Mouse (Mus musculus) CH12.LX (cell line): ENCODE measurements at regions not wholly inside any gene's neighbourhood (a gene's known extent, or its start where the extent isn't known, plus 50 kb on each side); places are given as distances from the start of the nearest gene placed in this dataset.

ENCODE experiments used
- DNase-seq: peaks from one replicate; pipeline ENCODE4 v3.0.0-alpha.2; 2013; ENCODE audit errors: extremely low read depth
- H3K27ac ChIP-seq: 2 replicates; pipeline ENCODE4 v1.5.1; 2012; ENCODE audit warnings: low read depth, mild to moderate bottlenecking, control low read depth, moderate library complexity; ENCODE audit not compliant: insufficient read depth
- H3K27me3 ChIP-seq: replicated peaks from 2 replicates; pipeline ENCODE3; 2012; ENCODE audit warnings: inconsistent platforms
- H3K36me3 ChIP-seq, 2 experiments: replicated peaks in 1 of 2; 2 replicates each; pipeline versions ENCODE3 to v1.6.1; 2012; ENCODE audit warnings: inconsistent platforms in 1 of 2, low read length in 1 of 2, mild to moderate bottlenecking in 1 of 2, mixed read lengths in 1 of 2, moderate library complexity in 1 of 2; ENCODE audit not compliant: control insufficient read depth in 1 of 2, insufficient read depth in 1 of 2
- H3K4me1 ChIP-seq, 2 experiments: 2 replicates each; pipeline ENCODE4 v1.6.1; 2012; ENCODE audit warnings: inconsistent platforms in 1 of 2, moderate library complexity in 1 of 2; ENCODE audit not compliant: insufficient read depth in 2 of 2, control insufficient read depth in 1 of 2
- H3K4me2 ChIP-seq: 2 replicates; pipeline ENCODE4 v1.6.1; 2012; ENCODE audit warnings: low read depth, mild to moderate bottlenecking, control low read depth; ENCODE audit not compliant: poor library complexity, insufficient read depth, severe bottlenecking
- H3K4me3 ChIP-seq, 3 experiments: fragments of 150-350 bp in 1 of 3; sonication (generic) in 1 of 3; replicated peaks in 1 of 3; 2 replicates each; pipeline versions ENCODE3 to v1.5.1; 2011 to 2012; ENCODE audit warnings: low read depth in 2 of 3, low read length in 2 of 3, mild to moderate bottlenecking in 2 of 3, moderate library complexity in 2 of 3, control low read depth in 1 of 3, improper control_type of control experiment in 1 of 3, inconsistent platforms in 1 of 3, mixed read lengths in 1 of 3; ENCODE audit not compliant: poor library complexity in 1 of 3
- H3K79me2 ChIP-seq: replicated peaks from 2 replicates; pipeline ENCODE4 v1.6.1; 2012; ENCODE audit warnings: mild to moderate bottlenecking, moderate library complexity; ENCODE audit not compliant: control insufficient read depth, poor library complexity, insufficient read depth, severe bottlenecking; ENCODE audit errors: extremely low read depth
- H3K9ac ChIP-seq: 2 replicates; pipeline ENCODE4 v1.6.1; 2012; ENCODE audit warnings: low read depth, mild to moderate bottlenecking, control low read depth, moderate library complexity; ENCODE audit not compliant: insufficient read depth
- H3K9me3 ChIP-seq: replicated peaks from 2 replicates; pipeline ENCODE3; 2012; ENCODE audit warnings: low read length, inconsistent platforms, mixed read lengths
- BHLHE40 ChIP-seq: IDR thresholded peaks from 2 replicates; pipeline ENCODE4 v1.6.1; 2011; ENCODE audit warnings: mild to moderate bottlenecking, low read depth, low read length, improper control_type of control experiment
- CHD1 ChIP-seq: IDR thresholded peaks from 2 replicates; pipeline ENCODE4 v1.6.1; 2012; ENCODE audit warnings: low read depth, low read length, improper control_type of control experiment, inconsistent platforms
- CHD2 ChIP-seq: IDR thresholded peaks from 2 replicates; pipeline ENCODE4 v1.6.1; 2011; ENCODE audit warnings: low read length, improper control_type of control experiment
- CTCF ChIP-seq, 2 experiments: IDR thresholded peaks in 1 of 2; conservative IDR thresholded peaks in 1 of 2; 2 replicates each; pipeline ENCODE4 v1.5.1; 2011 to 2012; ENCODE audit warnings: low read depth in 2 of 2, low read length in 2 of 2, improper control_type of control experiment in 1 of 2, inconsistent platforms in 1 of 2, mild to moderate bottlenecking in 1 of 2, moderate library complexity in 1 of 2
- E2F4 ChIP-seq: IDR thresholded peaks from 2 replicates; pipeline ENCODE4 v1.6.1; 2011; ENCODE audit warnings: low read depth, low read length, improper control_type of control experiment; ENCODE audit not compliant: insufficient replicate concordance
- ELF1 ChIP-seq: IDR thresholded peaks from 2 replicates; pipeline ENCODE4 v1.6.1; 2014; ENCODE audit warnings: low read depth, mild to moderate bottlenecking, inconsistent platforms, low read length, improper control_type of control experiment
- EP300 ChIP-seq: IDR thresholded peaks from 2 replicates; pipeline ENCODE4 v1.6.1; 2011; ENCODE audit warnings: low read length, improper control_type of control experiment
- GABPA ChIP-seq: IDR thresholded peaks from 2 replicates; pipeline ENCODE4 v1.6.1; 2012; ENCODE audit warnings: low read depth, low read length, improper control_type of control experiment, inconsistent platforms; ENCODE audit not compliant: insufficient replicate concordance
- IRF4 ChIP-seq: IDR thresholded peaks from 2 replicates; pipeline ENCODE4 v1.6.1; 2014; ENCODE audit warnings: low read depth, mild to moderate bottlenecking, inconsistent platforms, low read length, improper control_type of control experiment
- JUN ChIP-seq: IDR thresholded peaks from 2 replicates; pipeline ENCODE4 v1.6.1; 2011; ENCODE audit warnings: low read depth, mild to moderate bottlenecking, low read length, improper control_type of control experiment, moderate library complexity; ENCODE audit not compliant: insufficient read depth
- MAX ChIP-seq: IDR thresholded peaks from 2 replicates; pipeline ENCODE4 v1.6.1; 2011; ENCODE audit warnings: low read length, improper control_type of control experiment
- MAZ ChIP-seq: IDR thresholded peaks from 2 replicates; pipeline ENCODE4 v1.6.1; 2012; ENCODE audit warnings: low read depth, mild to moderate bottlenecking, inconsistent platforms, low read length, improper control_type of control experiment, moderate library complexity
- MEF2A ChIP-seq: IDR thresholded peaks from 2 replicates; pipeline ENCODE4 v1.6.1; 2014; ENCODE audit warnings: low read depth, mild to moderate bottlenecking, inconsistent platforms, low read length, improper control_type of control experiment, borderline replicate concordance
- MXI1 ChIP-seq: IDR thresholded peaks from 2 replicates; pipeline ENCODE4 v1.6.1; 2011; ENCODE audit warnings: mild to moderate bottlenecking, low read depth, low read length, improper control_type of control experiment
- MYC ChIP-seq: IDR thresholded peaks from 2 replicates; pipeline ENCODE4 v1.6.1; 2011; ENCODE audit warnings: low read depth, mild to moderate bottlenecking, improper control_type of control experiment, low read length
- NELFE ChIP-seq: IDR thresholded peaks from 2 replicates; pipeline ENCODE4 v1.6.1; 2011; ENCODE audit warnings: low read depth, low read length, improper control_type of control experiment
- PAX5 ChIP-seq: IDR thresholded peaks from 2 replicates; pipeline ENCODE4 v1.6.1; 2012; ENCODE audit warnings: low read length, inconsistent platforms, mixed read lengths
- POLR2A ChIP-seq: IDR thresholded peaks from 2 replicates; pipeline ENCODE4 v1.6.1; 2011; ENCODE audit warnings: low read depth, mild to moderate bottlenecking, improper control_type of control experiment, low read length
- POLR2AphosphoS2 ChIP-seq: IDR thresholded peaks from 2 replicates; pipeline ENCODE4 v1.6.1; 2011; ENCODE audit warnings: low read depth, low read length, improper control_type of control experiment
- RAD21 ChIP-seq: IDR thresholded peaks from 2 replicates; pipeline ENCODE4 v1.6.1; 2011; ENCODE audit warnings: low read depth, mild to moderate bottlenecking, low read length, improper control_type of control experiment, moderate library complexity
- RCOR1 ChIP-seq: conservative IDR thresholded peaks from 2 replicates; pipeline ENCODE4 v1.6.1; 2012; ENCODE audit warnings: low read depth, mild to moderate bottlenecking, inconsistent platforms, low read length, improper control_type of control experiment
- SIN3A ChIP-seq: IDR thresholded peaks from 2 replicates; pipeline ENCODE4 v1.6.1; 2012; ENCODE audit warnings: low read length, improper control_type of control experiment, inconsistent platforms
- SMC3 ChIP-seq: IDR thresholded peaks from 2 replicates; pipeline ENCODE4 v1.6.1; 2011; ENCODE audit warnings: low read depth, low read length, improper control_type of control experiment
- TCF12 ChIP-seq: IDR thresholded peaks from 2 replicates; pipeline ENCODE4 v1.6.1; 2014; ENCODE audit warnings: low read depth, mild to moderate bottlenecking, inconsistent platforms, low read length, improper control_type of control experiment
- USF1 ChIP-seq: IDR thresholded peaks from 2 replicates; pipeline ENCODE4 v1.6.1; 2014; ENCODE audit warnings: low read depth, mild to moderate bottlenecking, inconsistent platforms, low read length, improper control_type of control experiment
- ZKSCAN1 ChIP-seq: IDR thresholded peaks from 2 replicates; pipeline ENCODE4 v1.6.1; 2012; ENCODE audit warnings: low read depth, inconsistent platforms, low read length, improper control_type of control experiment, borderline replicate concordance
- dilution Hi-C: fragments of 300-500 bp; cut with MboI; formaldehyde crosslinking; loops from 2 replicates; pipeline ENCODE4 v1.14.3; 2020; ENCODE audit warnings: low sequenced_read_pairs; ENCODE audit not compliant: extremely low pct_unique_long_range_greater_than_20kb, extremely low pct_ligation_motif_present
- in situ Hi-C: fragments of 300-500 bp; cut with MboI; formaldehyde crosslinking; loops from 3 replicates; pipeline ENCODE4 v1.14.3; 2019; ENCODE audit warnings: low sequenced_read_pairs, low pct_ligation_motif_present, low pct_unique_long_range_greater_than_20kb, mixed read lengths

DNA sequence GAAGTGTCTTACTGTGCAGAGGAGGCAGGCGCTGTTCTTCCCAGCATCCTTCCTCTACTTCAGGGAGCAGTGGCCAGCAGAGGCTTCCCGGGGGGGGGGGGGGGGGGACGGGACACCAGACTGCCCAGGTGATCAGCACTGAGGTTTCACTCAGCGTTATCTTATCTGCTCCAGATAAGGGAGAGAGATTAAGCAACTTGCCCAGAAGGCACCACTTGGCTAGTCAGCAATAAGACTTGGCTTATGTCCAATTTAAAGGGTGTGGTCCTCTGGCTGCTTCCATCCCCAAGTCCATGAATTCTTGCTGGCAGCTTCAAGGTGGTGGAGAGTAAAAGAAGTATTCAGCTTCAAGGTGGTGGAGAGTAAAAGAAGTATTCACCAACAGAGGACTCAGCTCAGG lies 108.9 kb upstream of the Ptch1 start:
- DNase-seq, result no peak
- H3K27me3 ChIP-seq, result no peaks in the 10 kb centered on the region
- no peak overlapping the region for H3K9ac ChIP-seq
- peaks cover 13 to 19% of the 10 kb centered on the region in 2 experiments for H3K4me1 ChIP-seq
- in situ Hi-C loops (no loop called here), dilution Hi-C loops (no loop called here)
- no peaks in the 10 kb centered on the region for H3K79me2 ChIP-seq
- no peak overlapping the region for H3K27ac ChIP-seq
- no peak for TF ChIP-seq MEF2A
- no peak for TF ChIP-seq RCOR1
- TF ChIP-seq EP300, result no peak
- TF ChIP-seq ZKSCAN1, result no peak
- TF ChIP-seq POLR2A, result no peak
- no peak for TF ChIP-seq TCF12
- no peak for TF ChIP-seq JUN
- no peak for TF ChIP-seq RAD21
- TF ChIP-seq IRF4, result no peak
- no peak for TF ChIP-seq POLR2AphosphoS2
- no peak for TF ChIP-seq CHD1
- no peak for TF ChIP-seq MAX
- TF ChIP-seq MAZ, result no peak
- no peaks in the 10 kb centered on the region for H3K36me3 ChIP-seq
- H3K4me2 ChIP-seq, result no peak overlapping the region
- H3K9me3 ChIP-seq, result no peaks in the 10 kb centered on the region
- H3K4me3 ChIP-seq, result no peak overlapping the region

DNA sequence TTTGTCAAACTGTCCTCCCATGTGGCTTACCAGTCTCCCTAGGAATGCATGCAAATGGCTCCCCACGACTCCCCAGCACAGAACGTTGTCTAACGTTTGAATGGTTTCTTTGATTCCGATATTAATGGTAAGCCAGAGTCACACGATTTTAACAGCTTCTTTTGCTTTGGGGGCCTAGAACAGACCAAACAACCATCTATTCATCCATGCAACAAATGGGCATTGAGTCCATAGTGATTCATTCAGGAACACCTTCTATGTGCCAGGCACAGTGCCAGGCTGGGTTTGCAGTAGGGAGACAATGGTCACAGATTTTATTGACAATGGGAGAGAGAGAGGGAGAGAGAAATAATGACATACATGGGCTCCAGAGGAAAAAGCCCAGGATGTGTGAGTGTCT lies 118.6 kb upstream of the Ptch1 start:
- Histone ChIP-seq H3K9me3 (no peaks in the 10 kb centered on the region), H3K79me2 (no peaks in the 10 kb centered on the region), H3K27ac (no peak overlapping the region), H3K9ac (no peak overlapping the region), H3K27me3 (no peaks in the 10 kb centered on the region), H3K4me3 (no peak overlapping the region), H3K36me3 (no peaks in the 10 kb centered on the region), H3K4me1 (peaks cover 3 to 5% of the 10 kb centered on the region in 2 experiments; a peak in 3 of 4 replicates), H3K4me2 (no peak overlapping the region)
- no peak for DNase-seq
- dilution Hi-C loops (no loop called here), in situ Hi-C loops (no loop called here)
- TF ChIP-seq MXI1, result no peak

- H3K4me3 ChIP-seq, result no peak overlapping the region
- dilution Hi-C loops, result no loop called here
Observed at GRCm38 (mm10) chr13:63693636-63694035, 120.2 kb upstream of the Ptch1 start.

More at GRCm38 (mm10) chr13:63693636-63694035, 120.2 kb upstream of the Ptch1 start:
- Histone ChIP-seq H3K4me2 (no peak overlapping the region), H3K36me3 (no peaks in the 10 kb centered on the region), H3K27ac (no peak overlapping the region), H3K9ac (no peak overlapping the region), H3K27me3 (no peaks in the 10 kb centered on the region), H3K79me2 (no peaks in the 10 kb centered on the region), H3K4me1 (peaks cover 3 to 5% of the 10 kb centered on the region in 2 experiments; a peak in 3 of 4 replicates), H3K9me3 (no peaks in the 10 kb centered on the region)
- no peak for TF ChIP-seq SIN3A
- no peak for TF ChIP-seq POLR2A
- TF ChIP-seq POLR2AphosphoS2, result no peak
- TF ChIP-seq JUN, result no peak
- no peak for TF ChIP-seq SMC3
- no peak for TF ChIP-seq E2F4
- TF ChIP-seq CHD2, result no peak
- no peak for TF ChIP-seq NELFE
- TF ChIP-seq MYC, result no peak
- TF ChIP-seq GABPA, result no peak
- TF ChIP-seq BHLHE40, result no peak
- no peak for TF ChIP-seq USF1
- TF ChIP-seq TCF12, result no peak
- TF ChIP-seq ZKSCAN1, result no peak
- TF ChIP-seq ELF1, result no peak
- no peak for TF ChIP-seq MXI1
- no peak for TF ChIP-seq PAX5
- no peak for TF ChIP-seq IRF4
- TF ChIP-seq CTCF (conservative IDR thresholded peaks at IDR 0.05 in 1 of 2, IDR thresholded peaks at IDR 0.05 in 1 of 2; ENCODE audit: low read depth in 2 of 2, low read length in 2 of 2), result no peak
- DNase-seq, result no peak
- in situ Hi-C loops, result no loop called here
